Comparison of ENCODE assay signal across 14 mouse cellular contexts in genomic region chr11:52534586-52534985, GRCm38 (mm10).
A peak's percentile ranks its signal among the peaks of the same experiment; 100 is the strongest.
DNase-seq lines count a peak whose midpoint lies in the region; ATAC-seq and TF ChIP-seq lines count a peak whose summit lies in the region.
"Had no signal": no experiment of that assay in that cellular context is flagged by ENCODE, and none has a peak within 500 bp of the region (broad histone marks: within the 10 kb centered on the region; RNA-seq: fewer than 3 reads in every experiment).

No protein-coding gene starts in this region.

- H3K27ac ChIP-seq in forebrain, embryonic 11.5 days (ENCODE audit: low read depth, low read length): no peak overlapping the region
- H3K27ac ChIP-seq in forebrain, postnatal 0 days (ENCODE audit: low read depth, low read length): no peak overlapping the region
- H3K27ac ChIP-seq in intestine, embryonic 15.5 days: no peak overlapping the region
- H3K27ac ChIP-seq in intestine, embryonic 16.5 days (ENCODE audit: low read length): no peak overlapping the region
- H3K27ac ChIP-seq in cortical plate, adult 2 months (ENCODE audit: insufficient read depth, low read length): no peak overlapping the region
- H3K27ac ChIP-seq: hindbrain, embryonic 13.5 days; kidney, embryonic 15.5 days; liver, embryonic 14.5 days had no signal

- H3K27me3 ChIP-seq in forebrain, embryonic 11.5 days (ENCODE audit: control insufficient read depth, insufficient read depth, low read length): no peaks in the 10 kb centered on the region
- H3K27me3 ChIP-seq in forebrain, postnatal 0 days (ENCODE audit: insufficient read depth, low read length): no peaks in the 10 kb centered on the region
- no peaks in the 10 kb centered on the region for H3K27me3 ChIP-seq in intestine, embryonic 15.5 days (replicated peaks)
- no peaks in the 10 kb centered on the region for H3K27me3 ChIP-seq in intestine, embryonic 16.5 days (replicated peaks; ENCODE audit: control insufficient read depth, insufficient read depth, low read length)
- no peaks in the 10 kb centered on the region for H3K27me3 ChIP-seq in C2C12 (ENCODE audit: control insufficient read depth, insufficient read depth, insufficient read length)

- H3K4me3 ChIP-seq in forebrain, embryonic 11.5 days (ENCODE audit: low read depth, low read length): no peak overlapping the region
- no peak overlapping the region for H3K4me3 ChIP-seq in forebrain, postnatal 0 days (ENCODE audit: low read depth, low read length)
- H3K4me3 ChIP-seq in intestine, embryonic 15.5 days (replicated peaks): no peak overlapping the region
- H3K4me3 ChIP-seq in intestine, embryonic 16.5 days (ENCODE audit: low read length): no peak overlapping the region
- H3K4me3 ChIP-seq in C2C12 (ENCODE audit: insufficient read depth, poor library complexity, severe bottlenecking): no peak overlapping the region
- peak overlapping the region; percentile 14; the same call in 1 of the 2 replicates for H3K4me3 ChIP-seq in cortical plate, adult 2 months (ENCODE audit: insufficient read depth, low read length)
- H3K4me3 ChIP-seq: erythroblast, embryonic 14.5 days; hindbrain, embryonic 13.5 days; kidney, embryonic 15.5 days had no signal

- H3ac ChIP-seq in C2C12 (ENCODE audit: control insufficient read depth, insufficient read length, low read depth): no peak overlapping the region

- TF ChIP-seq CTCF in forebrain, postnatal 0 days (IDR thresholded peaks at IDR 0.05; ENCODE audit: low read depth): no peak
- TF ChIP-seq CTCF in C2C12 (IDR thresholded peaks at IDR 0.05; ENCODE audit: control insufficient read depth, insufficient read depth, insufficient read length): no peak
- no peak for TF ChIP-seq CTCF in cortical plate, adult 2 months (IDR thresholded peaks at IDR 0.05; ENCODE audit: extremely low read depth, insufficient read depth, low read length)

- ATAC-seq in forebrain, embryonic 11.5 days (replicated peaks; ENCODE audit: low FRiP score): no peak
- no peak for ATAC-seq in forebrain, postnatal 0 days
- no peak for ATAC-seq in intestine, embryonic 15.5 days
- ATAC-seq in intestine, embryonic 16.5 days: no peak

- no peak for TF ChIP-seq POLR2A in cortical plate, adult 2 months (IDR thresholded peaks at IDR 0.05; ENCODE audit: extremely low read depth, insufficient read depth, low read length)

- 0 out of 2 replicates have a peak overlapping the region, but pooled peaks have one; percentile 2 for H3K4me2 ChIP-seq in forebrain, embryonic 11.5 days (ENCODE audit: low read depth, low read length, severe bottlenecking)
- no peak overlapping the region for H3K4me2 ChIP-seq in forebrain, postnatal 0 days (ENCODE audit: low read depth)
- peak overlapping the region; percentile 24; the same call in 1 of the 2 replicates for H3K4me2 ChIP-seq in intestine, embryonic 15.5 days (replicated peaks)
- no peak overlapping the region for H3K4me2 ChIP-seq in intestine, embryonic 16.5 days (ENCODE audit: low read depth, low read length)
- H3K4me2 ChIP-seq: hindbrain, embryonic 13.5 days; kidney, embryonic 15.5 days; midbrain, embryonic 11.5 days had no signal

- no peaks in the 10 kb centered on the region for H3K79me3 ChIP-seq in C2C12 (ENCODE audit: low read depth)

- H3K9me3 ChIP-seq in forebrain, embryonic 11.5 days (ENCODE audit: control insufficient read depth, low read length): no peaks in the 10 kb centered on the region
- H3K9me3 ChIP-seq in forebrain, postnatal 0 days (ENCODE audit: low read length): no peaks in the 10 kb centered on the region
- no peaks in the 10 kb centered on the region for H3K9me3 ChIP-seq in intestine, embryonic 15.5 days
- no peaks in the 10 kb centered on the region for H3K9me3 ChIP-seq in intestine, embryonic 16.5 days (ENCODE audit: control insufficient read depth, low read length)
- H3K9me3 ChIP-seq: hindbrain, embryonic 13.5 days; kidney, embryonic 15.5 days had no signal

- no peaks in the 10 kb centered on the region for H3K79me2 ChIP-seq in C2C12 (ENCODE audit: control insufficient read depth, insufficient read depth)

- no peak overlapping the region for H3K9ac ChIP-seq in forebrain, embryonic 11.5 days (ENCODE audit: low read length)
- no peak overlapping the region for H3K9ac ChIP-seq in forebrain, postnatal 0 days
- no peak overlapping the region for H3K9ac ChIP-seq in intestine, embryonic 15.5 days
- H3K9ac ChIP-seq in intestine, embryonic 16.5 days (ENCODE audit: low read depth, low read length): no peak overlapping the region
- H3K9ac ChIP-seq: hindbrain, embryonic 13.5 days; kidney, embryonic 15.5 days; liver, embryonic 14.5 days had no signal

- H3K4me1 ChIP-seq in forebrain, embryonic 11.5 days (replicated peaks; ENCODE audit: control insufficient read depth, insufficient read depth, low read length): no peaks in the 10 kb centered on the region
- H3K4me1 ChIP-seq in forebrain, postnatal 0 days (ENCODE audit: insufficient read depth): no peaks in the 10 kb centered on the region
- H3K4me1 ChIP-seq in intestine, embryonic 15.5 days (replicated peaks): no peaks in the 10 kb centered on the region
- no peaks in the 10 kb centered on the region for H3K4me1 ChIP-seq in intestine, embryonic 16.5 days (ENCODE audit: control insufficient read depth, insufficient read depth, low read length)
- H3K4me1 ChIP-seq in cortical plate, adult 2 months (ENCODE audit: control insufficient read depth, insufficient read depth, low read length): peaks cover 11% of the 10 kb centered on the region
- H3K4me1 ChIP-seq: kidney, embryonic 15.5 days had no signal

- no peaks in the 10 kb centered on the region for H3K36me3 ChIP-seq in forebrain, embryonic 11.5 days (ENCODE audit: control insufficient read depth, insufficient read depth, low read length)
- no peaks in the 10 kb centered on the region for H3K36me3 ChIP-seq in forebrain, postnatal 0 days (ENCODE audit: insufficient read depth)
- H3K36me3 ChIP-seq in intestine, embryonic 15.5 days: no peaks in the 10 kb centered on the region
- no peaks in the 10 kb centered on the region for H3K36me3 ChIP-seq in intestine, embryonic 16.5 days (ENCODE audit: control insufficient read depth, insufficient read depth, low read length)
- no peaks in the 10 kb centered on the region for H3K36me3 ChIP-seq in C2C12 (ENCODE audit: control insufficient read depth, insufficient read depth)
- H3K36me3 ChIP-seq: hindbrain, embryonic 13.5 days; kidney, embryonic 15.5 days had no signal

- WGBS in forebrain, embryonic 11.5 days: 69% methylated on average over 13 of the region's 13 CpGs
- 58% methylated on average over 13 of the region's 13 CpGs for WGBS in forebrain, postnatal 0 days
- WGBS in intestine, embryonic 15.5 days: 38% methylated on average over 13 of the region's 13 CpGs
- 33% methylated on average over 13 of the region's 13 CpGs for WGBS in intestine, embryonic 16.5 days

- no peak for DNase-seq in forebrain, embryonic 11.5 days (ENCODE audit: low spot score)
- DNase-seq in forebrain, postnatal 0 days: no peak
- no peak for DNase-seq in thymus, postnatal 36 days
- no peak for DNase-seq in layer of hippocampus, postnatal 36 days
- DNase-seq: B cell, adult 2 months had no signal

TF ChIP-seq in C2C12, 6 proteins besides CTCF, POLR2A, EP300 and RAD21:
- no peak for TF ChIP-seq FOSL1 (IDR thresholded peaks at IDR 0.05; ENCODE audit: insufficient read depth, low read length, poor library complexity, severe bottlenecking)
- peak; percentile 51 for TF ChIP-seq MYOD1 (IDR thresholded peaks at IDR 0.05; ENCODE audit: control insufficient read depth, insufficient read length, low read depth)

Comparison
In these comparisons a context has a peak if more than half of its experiments do, and no peak if none do; other contexts are left out.
1. H3K4me2 ChIP-seq: peak in forebrain, embryonic 11.5 days (single experiment) and intestine, embryonic 15.5 days (single experiment); none in forebrain, postnatal 0 days (single experiment) and intestine, embryonic 16.5 days (single experiment).